Mouse (Mus musculus) embryonic fibroblast, embryonic 13.5 days (primary cell): ENCODE measurements around the gene C330021F23Rik.
"Not testable (repeated sequence)": the region's sequence is repeated elsewhere in the genome, so short reads cannot be mapped to it uniquely, and the experiment has no call there.

Source experiments
- CTCF ChIP-seq: IDR thresholded peaks from 2 replicates; pipeline ENCODE4 v1.5.1; 2011; ENCODE audit warnings: mild to moderate bottlenecking, control low read depth, low read length, moderate library complexity, borderline replicate concordance; ENCODE audit not compliant: insufficient read depth
- POLR2A ChIP-seq: IDR thresholded peaks from 2 replicates; pipeline ENCODE4 v1.6.1; 2011; ENCODE audit warnings: low read depth, mild to moderate bottlenecking, control low read depth, low read length, moderate library complexity

DNA sequence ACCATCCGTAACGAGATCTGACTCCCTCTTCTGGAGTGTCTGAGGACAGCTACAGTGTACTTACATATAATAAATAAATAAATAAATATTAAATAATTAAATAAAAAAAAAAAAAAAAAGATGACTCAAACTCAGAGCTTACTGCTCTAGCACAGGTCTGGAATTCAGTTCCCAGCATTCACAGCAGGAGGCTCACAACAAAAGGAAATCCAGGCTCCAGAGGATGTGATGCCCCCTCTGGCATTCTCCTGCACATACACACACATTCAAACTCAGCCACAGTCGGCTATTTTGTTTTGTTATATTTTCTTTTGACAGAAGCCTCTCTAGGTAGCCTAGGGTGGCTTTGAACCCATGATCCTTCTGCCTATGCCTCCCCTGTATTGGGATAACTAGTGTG, 14.2 kb downstream of the C330021F23Rik start:
- TF ChIP-seq POLR2A, CTCF: not testable (repeated sequence)
